ENCODE assay signal across 32 mouse cellular contexts in the genomic region with DNA sequence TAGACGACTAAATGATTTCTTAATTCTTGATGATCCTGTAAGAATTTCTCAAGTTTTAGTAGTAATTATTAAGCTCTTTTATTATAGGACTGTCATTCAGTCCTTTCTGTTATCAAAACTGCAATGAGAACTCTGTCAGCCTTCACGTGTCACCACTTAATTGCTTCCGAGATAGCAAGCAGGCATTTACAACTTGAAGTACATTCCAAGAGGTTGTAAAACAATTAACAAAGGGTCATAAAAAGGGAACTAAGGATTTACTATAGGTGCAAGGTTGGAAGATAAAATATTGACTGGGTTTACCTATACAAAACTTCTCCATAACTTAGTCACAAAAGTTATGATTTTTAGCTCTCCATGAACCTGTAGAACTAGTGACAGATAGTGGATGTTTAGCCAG. TPM values are rescaled to one million over a fixed set of nuclear protein-coding genes. Genes with fewer than 3 reads are reported as not detected.
"Had no signal": no experiment of that assay in that cellular context is flagged by ENCODE, and none has a peak within 500 bp of the region (broad histone marks: within the 10 kb centered on the region; RNA-seq: fewer than 3 reads in every experiment).

No protein-coding gene starts in this region.

- H3K4me1 ChIP-seq: heart, embryonic 13.5 days; heart, embryonic 15.5 days; hindbrain, embryonic 10.5 days; hindbrain, embryonic 12.5 days; hindbrain, embryonic 13.5 days; hindbrain, embryonic 15.5 days had no signal

- ATAC-seq: hindbrain, postnatal 0 days; inflammation-experienced regulatory T-cells, adult 6 months had no signal

- H3K4me3 ChIP-seq: heart, adult 2 months; heart, embryonic 10.5 days; heart, embryonic 12.5 days; heart, embryonic 13.5 days; heart, embryonic 15.5 days; hindbrain, embryonic 10.5 days; hindbrain, embryonic 12.5 days; hindbrain, embryonic 13.5 days; hindbrain, embryonic 15.5 days; layer of hippocampus, adult 2 months had no signal

- H3K9me3 ChIP-seq: hindbrain, embryonic 15.5 days had no signal

- H3K27me3 ChIP-seq: heart, embryonic 12.5 days; heart, embryonic 13.5 days; heart, embryonic 15.5 days; hindbrain, embryonic 12.5 days; hindbrain, embryonic 13.5 days; hindbrain, embryonic 15.5 days had no signal

- H3K4me2 ChIP-seq: heart, embryonic 11.5 days; heart, embryonic 12.5 days; heart, embryonic 13.5 days; heart, embryonic 15.5 days; hindbrain, embryonic 12.5 days; hindbrain, embryonic 13.5 days; hindbrain, embryonic 14.5 days; hindbrain, embryonic 15.5 days had no signal

- DNase-seq: heart, adult 2 months; heart, postnatal 10 days; heart, postnatal 14 days; heart, postnatal 36 days; heart, postnatal 4 days; kidney, adult 11 months; kidney, adult 18-20 months; kidney, adult 2 months; kidney, adult 8-10 months; kidney, adult 9 months; kidney, postnatal 10 days; kidney, postnatal 14 days; kidney, postnatal 25 days; kidney, postnatal 36 days; kidney, postnatal 4 days; layer of hippocampus, adult 9-11 months; layer of hippocampus, postnatal 36 days had no signal

- H3K27ac ChIP-seq: heart, adult 2 months; heart, embryonic 10.5 days; heart, embryonic 13.5 days; heart, embryonic 15.5 days; hindbrain, embryonic 10.5 days; hindbrain, embryonic 12.5 days; hindbrain, embryonic 13.5 days; hindbrain, embryonic 14.5 days; hindbrain, embryonic 15.5 days; hindbrain, postnatal 0 days; kidney, postnatal 0 days; layer of hippocampus, adult 2 months had no signal

- H3K9ac ChIP-seq: heart, embryonic 12.5 days; heart, embryonic 13.5 days; heart, embryonic 15.5 days; hindbrain, embryonic 12.5 days; hindbrain, embryonic 13.5 days; hindbrain, embryonic 14.5 days; hindbrain, embryonic 15.5 days had no signal

RNA-seq across cellular contexts. Expression of a gene that starts 18.3 kb away (rescaled TPM):
- polyA plus RNA-seq: large intestine, adult 2 months had no signal
